Mouse (Mus musculus): ENCODE results near the gene Prkag1. TPM values are rescaled to one million over a fixed set of nuclear protein-coding genes. Genes with fewer than 3 reads are reported as not detected.

Prkag1 gene
- polyA plus RNA-seq, 1 experiment from 2014 or later = 95.0 TPM

DNA sequence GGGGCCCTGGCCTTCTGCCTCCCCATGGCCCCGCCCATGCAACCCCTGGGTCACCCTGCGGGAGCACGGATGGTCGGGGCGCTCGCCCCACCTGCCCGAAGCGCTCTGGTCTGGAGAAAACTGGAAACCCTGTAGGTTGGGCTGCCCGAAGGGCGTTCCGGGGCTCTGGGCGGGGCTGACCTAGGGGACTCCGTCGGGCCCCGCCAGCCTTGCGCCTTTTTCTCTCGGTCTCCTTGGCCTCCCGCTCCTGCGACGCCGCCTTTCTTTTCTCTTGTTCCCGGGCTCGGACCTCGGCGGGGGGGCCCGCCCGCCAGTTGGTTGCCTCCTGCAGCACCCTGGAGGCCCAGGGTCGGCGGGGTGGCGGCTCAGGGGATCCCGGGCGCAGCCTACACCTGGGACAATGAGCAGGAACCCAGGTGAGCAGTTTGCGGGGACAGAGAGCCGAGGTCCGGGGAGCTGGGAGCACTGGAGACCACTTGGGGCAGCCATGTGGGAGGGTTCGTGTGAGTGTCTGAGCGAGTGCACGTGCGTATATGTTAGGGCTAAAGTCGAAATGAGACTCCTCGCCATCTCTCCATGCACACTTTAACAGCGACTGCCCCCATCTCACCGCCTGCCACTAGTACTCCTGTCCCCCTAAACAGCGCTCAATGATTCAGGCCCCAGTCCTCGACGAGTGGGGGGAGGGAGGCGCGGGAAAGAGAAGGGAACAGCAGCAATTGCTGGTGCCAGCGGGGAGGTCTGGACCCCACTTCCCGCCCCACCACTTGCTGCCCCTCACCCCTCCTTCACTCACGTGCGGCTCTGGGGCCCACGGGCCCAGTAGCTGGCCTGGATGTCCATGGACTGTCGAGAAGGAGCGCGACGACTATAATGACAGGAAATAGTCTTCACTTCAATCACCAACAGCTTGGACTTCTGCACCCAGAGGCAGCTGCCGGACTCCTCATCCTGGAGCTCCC, 24.2 kb downstream of the Prkag1 start:
- H3K27ac ChIP-seq = peak overlapping the region; percentile 31
- no peaks in the 10 kb centered on the region for H3K9me3 ChIP-seq
- peaks cover 88% of the 10 kb centered on the region for H3K27me3 ChIP-seq (ENCODE audit: insufficient read depth, poor library complexity, severe bottlenecking)
- peaks cover 62% of the 10 kb centered on the region for H3K4me1 ChIP-seq
- H3K4me3 ChIP-seq = peak overlapping the region; percentile 63
- H3K36me3 ChIP-seq = peaks cover 14% of the 10 kb centered on the region
- no peak for DNase-seq (ENCODE audit: low spot score)
- under 1% methylated on average over 58 of the region's 58 CpGs for WGBS

GRCm38 (mm10) chr15:98806071-98806808, 25.1 kb downstream of the Prkag1 start:
- Histone ChIP-seq H3K27me3 (ENCODE audit: insufficient read depth, poor library complexity, severe bottlenecking) (peaks cover 97% of the 10 kb centered on the region), H3K9me3 (no peaks in the 10 kb centered on the region), H3K4me1 (peaks cover 62% of the 10 kb centered on the region), H3K27ac (peak overlapping the region; percentile 31; the same call in 1 of the 2 replicates), H3K4me3 (peak overlapping the region; percentile 63), H3K36me3 (peaks cover 7% of the 10 kb centered on the region)
- no peak for DNase-seq (ENCODE audit: low spot score)
- 2% methylated on average over 30 of the region's 30 CpGs for WGBS

DNA sequence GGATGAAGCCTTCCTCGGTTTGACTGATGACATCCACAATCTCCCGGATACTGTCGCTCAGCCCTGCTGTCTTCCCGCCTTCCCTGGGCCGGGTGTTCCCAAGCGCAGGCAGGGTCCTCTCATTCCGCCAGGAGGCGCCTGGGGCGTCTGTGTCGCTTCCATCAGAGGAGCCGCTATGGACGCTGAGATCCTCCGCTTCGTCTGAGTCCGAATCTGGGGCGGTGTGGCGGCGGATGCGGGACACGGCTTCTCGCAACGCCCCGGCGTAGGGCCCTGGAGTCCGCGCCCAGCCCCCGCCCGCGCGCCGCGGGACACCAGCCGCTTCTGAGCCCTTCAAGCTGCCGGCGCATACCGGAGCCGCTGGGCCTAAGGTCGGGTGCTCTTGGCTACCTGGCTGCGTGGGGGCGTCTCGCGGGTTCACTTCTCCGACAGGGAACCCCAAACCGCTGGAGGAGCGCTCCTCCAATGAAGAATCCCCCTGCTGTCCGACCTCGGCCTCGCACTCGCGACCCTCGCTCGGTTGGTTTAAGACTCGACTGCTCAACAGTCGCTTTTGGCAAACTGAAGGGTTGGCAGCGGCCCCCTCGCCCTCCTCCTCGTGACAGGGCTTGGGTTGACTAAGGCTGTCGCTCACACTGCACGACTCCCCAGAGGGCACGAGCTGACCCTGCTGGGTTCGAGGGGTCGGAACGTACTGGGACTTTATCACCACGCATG, 25.8 kb downstream of the Prkag1 start:
- Histone ChIP-seq H3K9me3 (no peaks in the 10 kb centered on the region), H3K27me3 (ENCODE audit: insufficient read depth, poor library complexity, severe bottlenecking) (peaks cover 98% of the 10 kb centered on the region), H3K27ac (peak overlapping the region; percentile 19; the same call in 1 of the 2 replicates), H3K4me1 (peaks cover 62% of the 10 kb centered on the region), H3K4me3 (peak overlapping the region; percentile 63), H3K36me3 (no peaks in the 10 kb centered on the region)
- DNase-seq (ENCODE audit: low spot score) = peak; percentile 85
- WGBS = under 1% methylated on average over 64 of the region's 64 CpGs

- no peaks in the 10 kb centered on the region for H3K36me3 ChIP-seq
- no peaks in the 10 kb centered on the region for H3K9me3 ChIP-seq
- peak; percentile 90 for DNase-seq (ENCODE audit: low spot score)
- H3K27me3 ChIP-seq (ENCODE audit: insufficient read depth, poor library complexity, severe bottlenecking) = peaks cover 100% of the 10 kb centered on the region
- no peak overlapping the region for H3K27ac ChIP-seq
- peaks cover 52% of the 10 kb centered on the region for H3K4me1 ChIP-seq
- peak overlapping the region; percentile 35; the same call in 1 of the 2 replicates for H3K4me3 ChIP-seq
- WGBS = 1% methylated on average over 32 of the region's 32 CpGs
These were observed 27.3 kb downstream of the Prkag1 start for GRCm38 (mm10) chr15:98804054-98804453.

DNA sequence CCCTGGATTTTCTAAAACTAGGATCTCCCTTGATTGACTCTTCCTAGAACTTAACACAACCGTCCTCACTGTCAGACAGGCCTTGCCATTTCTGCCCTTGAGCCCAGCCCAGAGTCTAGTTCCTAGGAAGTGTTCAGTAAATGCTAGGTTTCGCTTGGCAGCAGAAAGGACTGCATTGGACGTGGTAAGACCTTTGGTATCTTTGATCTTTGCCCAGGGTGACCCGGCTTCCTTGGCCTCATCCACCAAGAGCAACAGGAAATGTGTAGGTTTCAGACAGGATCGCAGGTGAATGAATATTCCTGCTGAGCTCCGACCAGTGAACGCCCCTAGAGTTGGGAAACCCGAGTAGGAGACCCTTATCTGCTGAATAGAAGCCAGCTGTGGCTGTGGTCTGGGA, 28.4 kb downstream of the Prkag1 start:
- Histone ChIP-seq H3K36me3 (no peaks in the 10 kb centered on the region), H3K9me3 (no peaks in the 10 kb centered on the region), H3K27ac (no peak overlapping the region), H3K4me1 (peaks cover 42% of the 10 kb centered on the region), H3K27me3 (ENCODE audit: insufficient read depth, poor library complexity, severe bottlenecking) (peaks cover 100% of the 10 kb centered on the region), H3K4me3 (peak overlapping the region; percentile 22; the same call in 1 of the 2 replicates)
- DNase-seq (ENCODE audit: low spot score) = no peak
- WGBS = 4% methylated on average over 8 of the region's 8 CpGs

GRCm38 (mm10) chr15:98799396-98799795, 31.9 kb downstream of the Prkag1 start:
- H3K4me1 ChIP-seq = peaks cover 30% of the 10 kb centered on the region
- 12% methylated on average over 12 of the region's 12 CpGs for WGBS
- no peak overlapping the region for H3K4me3 ChIP-seq
- H3K27ac ChIP-seq = no peak overlapping the region
- peaks cover 100% of the 10 kb centered on the region for H3K27me3 ChIP-seq (ENCODE audit: insufficient read depth, poor library complexity, severe bottlenecking)
- no peaks in the 10 kb centered on the region for H3K36me3 ChIP-seq
- no peaks in the 10 kb centered on the region for H3K9me3 ChIP-seq
- DNase-seq (ENCODE audit: low spot score) = no peak

DNA sequence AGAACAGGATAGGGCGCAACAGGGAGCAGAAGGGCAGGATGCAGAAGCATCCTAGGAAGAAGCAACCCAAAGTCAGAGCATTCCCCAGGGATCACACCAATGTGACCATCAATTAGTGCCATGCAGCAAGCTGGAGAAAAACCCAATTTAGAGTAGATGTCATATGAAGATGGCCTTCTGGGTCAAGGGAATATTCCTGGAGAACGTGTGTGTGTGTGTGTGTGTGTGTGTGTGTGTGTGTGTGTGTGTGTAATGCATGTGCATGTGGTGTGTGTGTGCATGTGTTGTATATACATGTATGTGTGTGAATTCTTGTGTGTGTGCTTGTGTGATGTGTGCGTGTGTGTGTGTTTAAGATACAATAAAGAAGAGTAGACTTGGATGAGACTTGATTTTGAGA, 32.4 kb downstream of the Prkag1 start:
- Histone ChIP-seq H3K9me3 (no peaks in the 10 kb centered on the region), H3K4me3 (no peak overlapping the region), H3K4me1 (peaks cover 27% of the 10 kb centered on the region), H3K27me3 (ENCODE audit: insufficient read depth, poor library complexity, severe bottlenecking) (peaks cover 100% of the 10 kb centered on the region), H3K36me3 (no peaks in the 10 kb centered on the region), H3K27ac (no peak overlapping the region)
- WGBS = 45% methylated on average over 3 of the region's 3 CpGs
- no peak for DNase-seq (ENCODE audit: low spot score)

- DNase-seq (ENCODE audit: low spot score) = no peak
- H3K4me3 ChIP-seq = no peak overlapping the region; the same call in 1 of the 2 replicates
- H3K27ac ChIP-seq = no peak overlapping the region
- H3K9me3 ChIP-seq = no peaks in the 10 kb centered on the region
- H3K27me3 ChIP-seq (ENCODE audit: insufficient read depth, poor library complexity, severe bottlenecking) = peaks cover 100% of the 10 kb centered on the region
- H3K36me3 ChIP-seq = no peaks in the 10 kb centered on the region
- WGBS = 4% methylated on average over 28 of the region's 28 CpGs
- peaks cover 23% of the 10 kb centered on the region for H3K4me1 ChIP-seq
These were observed 33.4 kb downstream of the Prkag1 start for GRCm38 (mm10) chr15:98797835-98798492.

DNA sequence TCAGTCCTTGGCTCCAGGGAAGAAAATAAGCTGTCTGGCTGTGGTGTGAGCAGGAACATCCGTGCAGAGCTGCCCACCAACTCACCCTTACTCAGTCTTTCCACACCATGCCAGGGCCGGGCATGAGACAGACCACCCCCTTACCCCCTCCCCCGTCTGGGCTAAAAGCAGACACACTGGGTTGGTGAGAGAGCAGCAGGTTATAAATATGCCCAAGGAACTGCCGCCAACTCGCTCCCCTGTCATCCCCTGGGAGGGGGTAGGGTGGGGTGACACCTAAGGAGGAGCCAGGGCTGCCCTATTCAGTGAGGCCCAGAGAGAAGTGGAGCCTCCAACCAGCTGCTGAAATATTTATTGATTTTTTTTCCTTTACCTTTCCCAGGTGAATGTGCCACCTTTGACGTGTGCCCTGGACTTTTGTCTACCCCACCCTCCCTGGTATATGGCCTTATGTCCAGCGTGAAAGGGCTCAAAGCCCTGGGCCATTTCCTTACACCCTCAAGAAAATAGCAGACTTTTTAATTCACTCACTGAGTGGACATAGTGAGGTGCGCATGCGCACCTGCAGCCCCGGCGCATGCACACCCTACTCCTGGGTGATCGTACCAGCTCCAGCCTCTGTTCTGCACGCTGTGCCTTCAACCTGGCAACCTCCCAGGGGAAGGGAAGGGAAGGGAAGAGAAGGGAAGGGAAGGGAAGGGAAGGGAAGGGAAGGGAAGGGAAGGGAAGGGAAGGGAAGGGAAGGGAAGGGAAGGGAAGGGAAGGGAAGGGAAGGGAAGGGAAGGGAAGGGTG, 34.3 kb downstream of the Prkag1 start:
- no peaks in the 10 kb centered on the region for H3K9me3 ChIP-seq
- no peak for DNase-seq (ENCODE audit: low spot score)
- 9% methylated on average over 13 of the region's 13 CpGs for WGBS
- no peak overlapping the region for H3K27ac ChIP-seq
- peaks cover 31% of the 10 kb centered on the region for H3K4me1 ChIP-seq
- H3K36me3 ChIP-seq = no peaks in the 10 kb centered on the region
- peaks cover 100% of the 10 kb centered on the region for H3K27me3 ChIP-seq (ENCODE audit: insufficient read depth, poor library complexity, severe bottlenecking)
- H3K4me3 ChIP-seq = no peak overlapping the region

- Histone ChIP-seq H3K27ac (no peak overlapping the region), H3K27me3 (ENCODE audit: insufficient read depth, poor library complexity, severe bottlenecking) (peaks cover 100% of the 10 kb centered on the region), H3K4me1 (peaks cover 55% of the 10 kb centered on the region), H3K36me3 (no peaks in the 10 kb centered on the region), H3K9me3 (no peaks in the 10 kb centered on the region), H3K4me3 (peak overlapping the region; percentile 39; the same call in 1 of the 2 replicates)
- WGBS = 3% methylated on average over 13 of the region's 13 CpGs
- DNase-seq (ENCODE audit: low spot score) = no peak
These were observed 38.1 kb downstream of the Prkag1 start for GRCm38 (mm10) chr15:98793141-98793698.

GRCm38 (mm10) chr15:98792233-98793020, 38.9 kb downstream of the Prkag1 start:
- WGBS = 2% methylated on average over 74 of the region's 75 CpGs
- peaks cover 50% of the 10 kb centered on the region for H3K4me1 ChIP-seq
- H3K4me3 ChIP-seq = peak overlapping the region; percentile 39
- H3K36me3 ChIP-seq = no peaks in the 10 kb centered on the region
- no peaks in the 10 kb centered on the region for H3K9me3 ChIP-seq
- DNase-seq (ENCODE audit: low spot score) = no peak
- H3K27me3 ChIP-seq (ENCODE audit: insufficient read depth, poor library complexity, severe bottlenecking) = peaks cover 100% of the 10 kb centered on the region
- H3K27ac ChIP-seq = no peak overlapping the region

Data from heart, embryonic 10.5 days (tissue).